Mouse (Mus musculus) MEL (cell line): ENCODE measurements around the gene Creb3. TPM values are rescaled to one million over a fixed set of nuclear protein-coding genes. Genes with fewer than 3 reads are reported as not detected.
A peak's percentile ranks its signal among the peaks of the same experiment; 100 is the strongest.

Experiments used
- DNase-seq: peaks from one replicate; pipeline ENCODE4 v3.0.0; 2011; ENCODE audit warnings: low read depth, low spot score
- H3K27ac ChIP-seq: 2 replicates; pipeline ENCODE4 v1.5.1; 2012; ENCODE audit warnings: low read depth, mild to moderate bottlenecking, control low read depth, low read length, moderate library complexity; ENCODE audit not compliant: control insufficient read depth
- H3K27me3 ChIP-seq, 2 experiments: fragments of 150-350 bp in 1 of 2; sonication (generic) in 1 of 2; 2 replicates each; pipeline ENCODE4 v1.6.1; 2012; ENCODE audit warnings: low read length in 2 of 2, mild to moderate bottlenecking in 2 of 2, improper control_type of control experiment in 1 of 2, moderate library complexity in 1 of 2; ENCODE audit not compliant: insufficient read depth in 2 of 2, control insufficient read depth in 1 of 2
- H3K36me3 ChIP-seq, 2 experiments: 2 replicates each; pipeline ENCODE4 v1.6.1; 2012 to 2014; ENCODE audit warnings: low read length in 2 of 2, improper control_type of control experiment in 1 of 2, inconsistent platforms in 1 of 2, mild to moderate bottlenecking in 1 of 2; ENCODE audit not compliant: insufficient read depth in 2 of 2, control insufficient read depth in 1 of 2
- H3K4me1 ChIP-seq, 2 experiments: fragments of 150-350 bp in 1 of 2; sonication (generic) in 1 of 2; 2 replicates each; pipeline ENCODE4 v1.6.1; 2012; ENCODE audit warnings: low read length in 2 of 2, improper control_type of control experiment in 1 of 2, mild to moderate bottlenecking in 1 of 2; ENCODE audit not compliant: insufficient read depth in 2 of 2, control insufficient read depth in 1 of 2
- H3K4me3 ChIP-seq, 2 experiments: fragments of 150-350 bp in 1 of 2; sonication (generic) in 1 of 2; 2 replicates each; pipeline ENCODE4 v1.5.1; 2012; ENCODE audit warnings: low read depth in 2 of 2, low read length in 2 of 2, mild to moderate bottlenecking in 2 of 2, moderate library complexity in 2 of 2, control low read depth in 1 of 2, improper control_type of control experiment in 1 of 2; ENCODE audit not compliant: control insufficient read depth in 1 of 2, insufficient read depth in 1 of 2
- H3K79me2 ChIP-seq: 2 replicates; pipeline ENCODE4 v1.6.1; 2012; ENCODE audit warnings: mild to moderate bottlenecking, low read length, moderate library complexity; ENCODE audit not compliant: control insufficient read depth, poor library complexity, insufficient read depth
- H3K9ac ChIP-seq: 2 replicates; pipeline ENCODE4 v1.6.1; 2012; ENCODE audit warnings: low read depth, mild to moderate bottlenecking, control low read depth, low read length, moderate library complexity; ENCODE audit not compliant: control insufficient read depth, poor library complexity, severe bottlenecking
- H3K9me3 ChIP-seq: fragments of 150-350 bp; sonication (generic); replicated peaks from 2 replicates; pipeline ENCODE4 v1.6.1; 2012; ENCODE audit warnings: mild to moderate bottlenecking, low read length, improper control_type of control experiment, moderate library complexity; ENCODE audit not compliant: insufficient read depth
- BHLHE40 ChIP-seq: IDR thresholded peaks from 2 replicates; pipeline ENCODE4 v1.6.1; 2012; ENCODE audit warnings: low read depth, mild to moderate bottlenecking, inconsistent platforms, low read length, improper control_type of control experiment, borderline replicate concordance
- CHD1 ChIP-seq: IDR thresholded peaks from 2 replicates; pipeline ENCODE4 v1.6.1; 2012; ENCODE audit warnings: low read depth, mild to moderate bottlenecking, inconsistent platforms, low read length, improper control_type of control experiment
- CHD2 ChIP-seq: IDR thresholded peaks from 2 replicates; pipeline ENCODE4 v1.6.1; 2011; ENCODE audit warnings: low read length, improper control_type of control experiment
- ELF1 ChIP-seq: IDR thresholded peaks from 2 replicates; pipeline ENCODE4 v1.6.1; 2014; ENCODE audit warnings: low read depth, mild to moderate bottlenecking, inconsistent platforms, low read length, improper control_type of control experiment, moderate library complexity
- EP300 ChIP-seq, 2 experiments: IDR thresholded peaks; 2 replicates each; pipeline ENCODE4 v1.6.1; 2011; ENCODE audit warnings: improper control_type of control experiment in 2 of 2, low read length in 2 of 2, low read depth in 1 of 2, mild to moderate bottlenecking in 1 of 2
- ETS1 ChIP-seq: IDR thresholded peaks from 2 replicates; pipeline ENCODE4 v1.6.1; 2012; ENCODE audit warnings: low read depth, mild to moderate bottlenecking, inconsistent platforms, low read length, improper control_type of control experiment, moderate library complexity
- HCFC1 ChIP-seq: IDR thresholded peaks from 2 replicates; pipeline ENCODE4 v1.6.1; 2012; ENCODE audit warnings: low read depth, mild to moderate bottlenecking, inconsistent platforms, low read length, improper control_type of control experiment, moderate library complexity
- MAFK ChIP-seq: IDR thresholded peaks from 2 replicates; pipeline ENCODE4 v1.6.1; 2011; ENCODE audit warnings: low read depth, mild to moderate bottlenecking, low read length, improper control_type of control experiment, borderline replicate concordance
- MAX ChIP-seq: IDR thresholded peaks from 2 replicates; pipeline ENCODE4 v1.6.1; 2011; ENCODE audit warnings: low read length, improper control_type of control experiment
- MYC ChIP-seq: IDR thresholded peaks from 2 replicates; pipeline ENCODE4 v1.6.1; 2011; ENCODE audit warnings: low read depth, mild to moderate bottlenecking, low read length, improper control_type of control experiment, moderate library complexity
- NELFE ChIP-seq: IDR thresholded peaks from 2 replicates; pipeline ENCODE4 v1.6.1; 2011; ENCODE audit warnings: low read depth, low read length, improper control_type of control experiment
- RCOR1 ChIP-seq: IDR thresholded peaks from 2 replicates; pipeline ENCODE4 v1.6.1; 2012; ENCODE audit warnings: low read depth, mild to moderate bottlenecking, inconsistent platforms, low read length, improper control_type of control experiment
- SIN3A ChIP-seq: IDR thresholded peaks from 2 replicates; pipeline ENCODE4 v1.6.1; 2012; ENCODE audit warnings: low read length, improper control_type of control experiment, inconsistent platforms
- TAL1 ChIP-seq: IDR thresholded peaks from 2 replicates; pipeline ENCODE4 v1.6.1; 2012; ENCODE audit warnings: mild to moderate bottlenecking, inconsistent platforms, low read length, moderate library complexity, mixed read lengths
- TBP ChIP-seq: IDR thresholded peaks from 2 replicates; pipeline ENCODE4 v1.8.0; 2011; ENCODE audit warnings: low read depth, low read length, improper control_type of control experiment
- USF1 ChIP-seq: IDR thresholded peaks from 2 replicates; pipeline ENCODE4 v1.6.1; 2014; ENCODE audit warnings: low read depth, mild to moderate bottlenecking, inconsistent platforms, low read length, improper control_type of control experiment, moderate library complexity
- USF2 ChIP-seq, 2 experiments: IDR thresholded peaks; 2 replicates each; pipeline ENCODE4 v1.6.1; 2011 to 2012; ENCODE audit warnings: improper control_type of control experiment in 2 of 2, low read length in 2 of 2, borderline replicate concordance in 1 of 2, inconsistent platforms in 1 of 2, low read depth in 1 of 2, mild to moderate bottlenecking in 1 of 2; ENCODE audit not compliant: insufficient read depth in 1 of 2
- ZKSCAN1 ChIP-seq: IDR thresholded peaks from 2 replicates; pipeline ENCODE4 v1.6.1; 2012; ENCODE audit warnings: low read depth, mild to moderate bottlenecking, inconsistent platforms, low read length, improper control_type of control experiment, moderate library complexity
- ZMIZ1 ChIP-seq: IDR thresholded peaks from 2 replicates; pipeline ENCODE4 v1.6.1; 2012; ENCODE audit warnings: low read depth, mild to moderate bottlenecking, inconsistent platforms, low read length, improper control_type of control experiment, moderate library complexity
- ZNF384 ChIP-seq: IDR thresholded peaks from 2 replicates; pipeline ENCODE4 v1.6.1; 2012; ENCODE audit warnings: low read depth, mild to moderate bottlenecking, inconsistent platforms, low read length, improper control_type of control experiment
- polyA plus RNA-seq, 2 experiments: library from polyadenylated mRNA; stranded (reverse) in 1 of 2; unstranded in 1 of 2; fragments of >175 nt in 1 of 2; fragments of >200 nt in 1 of 2; gene quantifications; 2 replicates each; pipeline versions ENCODE4 v1.2.1 to v1.2.4; 2012; ENCODE audit warnings: low replicate concordance in 2 of 2, low read depth in 1 of 2; ENCODE audit not compliant: insufficient read length in 2 of 2, insufficient read depth in 1 of 2, missing spikeins in 1 of 2
- total RNA-seq: library from RNA; depleted of rRNA; stranded (reverse); fragments of 300-350 nt; gene quantifications from 2 replicates; pipeline ENCODE4 v1.2.3, GENCODE M21; 2012

Gene Creb3
- total and polyA plus RNA-seq, 3 experiments, result 17.1 to 21.3 TPM; not detected in 1

GRCm38 (mm10) chr4:43561997-43562768, at the start of gene Creb3, which contains the start of gene Tln1 (continued):
- TF ChIP-seq MYC, result no peak; the same call in 1 of the 2 replicates
- peak; percentile 66; the same call in 1 of the 2 replicates for TF ChIP-seq TBP
- TF ChIP-seq CHD2, result no peak
- TF ChIP-seq NELFE, result peak; percentile 69
- no peak for TF ChIP-seq MAFK

- Histone ChIP-seq H3K36me3 (peaks cover 0 to 8% of the 10 kb centered on the region in 2 experiments; a peak in 2 of 4 replicates), H3K4me1 (peaks cover 7 to 15% of the 10 kb centered on the region in 2 experiments), H3K9ac (no peak overlapping the region), H3K79me2 (no peaks in the 10 kb centered on the region; the same call in 1 of the 2 replicates), H3K27me3 (no peaks in the 10 kb centered on the region), H3K4me3 (no peak overlapping the region), H3K9me3 (no peaks in the 10 kb centered on the region), H3K27ac (no peak overlapping the region)
- DNase-seq, result no peak
- TF ChIP-seq CHD1, result no peak
- TF ChIP-seq HCFC1, result no peak
- TF ChIP-seq EP300 (IDR thresholded peaks at IDR 0.05; ENCODE audit: low read depth in 1 of 2, low read length in 2 of 2), result no peak
- TF ChIP-seq NELFE, result no peak
- TF ChIP-seq BHLHE40, result no peak
- TF ChIP-seq ZKSCAN1, result no peak
- TF ChIP-seq RCOR1, result no peak
- no peak for TF ChIP-seq USF2 (IDR thresholded peaks at IDR 0.05; ENCODE audit: borderline replicate concordance in 1 of 2, insufficient read depth in 1 of 2, low read depth in 1 of 2, low read length in 2 of 2)
- TF ChIP-seq USF1, result no peak
- no peak for TF ChIP-seq TBP
- TF ChIP-seq TAL1, result no peak
- no peak for TF ChIP-seq ZNF384
- no peak for TF ChIP-seq SIN3A
- TF ChIP-seq ETS1, result no peak
- TF ChIP-seq ELF1, result no peak
- TF ChIP-seq ZMIZ1, result no peak
- no peak for TF ChIP-seq MAX
These were observed 49.5 kb upstream of the Creb3 start for GRCm38 (mm10) chr4:43512653-43513052.
